Mouse (Mus musculus) central nervous system, embryonic 11.5 days (tissue): Measurements from ENCODE around the gene Hist1h3g. TPM values are rescaled to one million over a fixed set of nuclear protein-coding genes. Genes with fewer than 3 reads are reported as not detected.

Source experiments
- polyA plus RNA-seq: library from polyadenylated mRNA; depleted of rRNA; stranded (reverse); fragments of >200 nt; gene quantifications from 2 replicates; pipeline ENCODE4 v1.2.3, GENCODE M21; 2012; rRNA removed

The Hist1h3g gene
- polyA plus RNA-seq, 1 experiment: 38.6 TPM

Other genes with a start within 250 kb of the Hist1h3g start
- 21.3 and 30.9 TPM in 2 replicates for gene Zfp322a, start 166.2 kb upstream of the Hist1h3g start, polyA plus RNA-seq
- gene Abt1, start 111.6 kb upstream of the Hist1h3g start, polyA plus RNA-seq: 8.8 and 10.0 TPM in 2 replicates
- gene Btn1a1, start 69.5 kb upstream of the Hist1h3g start, polyA plus RNA-seq: 0.07 and 0.31 TPM in 2 replicates
- 0.34 and 0.82 TPM in 2 replicates for gene Btn2a2, start 46.6 kb upstream of the Hist1h3g start, polyA plus RNA-seq
- gene Hist1h4h, start 4.4 kb upstream of the Hist1h3g start, polyA plus RNA-seq: 21.7 and 31.0 TPM in 2 replicates
- 189 and 273 TPM in 2 replicates for gene Hist1h2af, start 1.5 kb upstream of the Hist1h3g start, polyA plus RNA-seq
- 3.2 and 6.3 TPM in 2 replicates for gene Hist1h2bh, start 8.0 kb downstream of the Hist1h3g start, polyA plus RNA-seq
- gene Hist1h3f, start 8.6 kb downstream of the Hist1h3g start, polyA plus RNA-seq: 5.1 and 6.2 TPM in 2 replicates
- 19.4 and 22.4 TPM in 2 replicates for gene Hist1h4f, start 16.2 kb downstream of the Hist1h3g start, polyA plus RNA-seq
- gene Hist1h1d, start 17.8 kb downstream of the Hist1h3g start, polyA plus RNA-seq: 0.65 and 1.3 TPM in 2 replicates
- 41.5 and 49.2 TPM in 2 replicates for gene Hist1h3e, start 26.9 kb downstream of the Hist1h3g start, polyA plus RNA-seq
- gene Hist1h2ae, start 35.8 kb downstream of the Hist1h3g start, polyA plus RNA-seq: 17.0 and 26.2 TPM in 2 replicates
- gene Hist1h2bg, start 36.0 kb downstream of the Hist1h3g start, polyA plus RNA-seq: 14.7 and 42.2 TPM in 2 replicates
- gene Hist1h2bf, start 38.8 kb downstream of the Hist1h3g start, polyA plus RNA-seq: 8.0 and 18.9 TPM in 2 replicates
- 2.4 and 8.0 TPM in 2 replicates for gene Hist1h2ad, start 39.0 kb downstream of the Hist1h3g start, polyA plus RNA-seq
- gene Hist1h3d, start 40.3 kb downstream of the Hist1h3g start, polyA plus RNA-seq: 21.2 and 34.9 TPM in 2 replicates
- gene Hist1h4d, start 46.2 kb downstream of the Hist1h3g start, polyA plus RNA-seq: 10.3 and 11.7 TPM in 2 replicates
- 1.9 and 4.2 TPM in 2 replicates for gene Hist1h2be, start 85.7 kb downstream of the Hist1h3g start, polyA plus RNA-seq
- gene Hist1h1e, start 87.1 kb downstream of the Hist1h3g start, polyA plus RNA-seq: 11.1 and 13.7 TPM in 2 replicates
- gene Hist1h2ac, start 148.5 kb downstream of the Hist1h3g start, polyA plus RNA-seq: 1.2 and 2.0 TPM in 2 replicates
- gene Hist1h2bc, start 148.8 kb downstream of the Hist1h3g start, polyA plus RNA-seq: 17.0 and 27.2 TPM in 2 replicates
- gene Hist1h1t, start 160.4 kb downstream of the Hist1h3g start, polyA plus RNA-seq: 0.11 and 0.17 TPM in 2 replicates
- 7.5 and 10.3 TPM in 2 replicates for gene Hist1h4c, start 163.0 kb downstream of the Hist1h3g start, polyA plus RNA-seq
- gene Hfe, start 175.4 kb downstream of the Hist1h3g start, polyA plus RNA-seq: 1.8 and 1.9 TPM in 2 replicates
- 13.2 and 15.1 TPM in 2 replicates for gene Hist1h1c, start 203.4 kb downstream of the Hist1h3g start, polyA plus RNA-seq
- gene Hist1h3c, start 210.2 kb downstream of the Hist1h3g start, polyA plus RNA-seq: 51.1 and 52.4 TPM in 2 replicates
- gene Hist1h2bb, start 211.3 kb downstream of the Hist1h3g start, polyA plus RNA-seq: 6.3 and 16.8 TPM in 2 replicates
- gene Hist1h2ab, start 215.7 kb downstream of the Hist1h3g start, polyA plus RNA-seq: 44.2 and 53.2 TPM in 2 replicates
- 52.8 and 64.6 TPM in 2 replicates for gene Hist1h3b, start 216.8 kb downstream of the Hist1h3g start, polyA plus RNA-seq
- gene Hist1h4b, start 221.6 kb downstream of the Hist1h3g start, polyA plus RNA-seq: 29.2 and 64.2 TPM in 2 replicates
- 7.3 and 15.7 TPM in 2 replicates for gene Hist1h4a, start 225.8 kb downstream of the Hist1h3g start, polyA plus RNA-seq
- 31.4 and 33.8 TPM in 2 replicates for gene Hist1h3a, start 227.0 kb downstream of the Hist1h3g start, polyA plus RNA-seq
- 9.1 and 22.2 TPM in 2 replicates for gene Hist1h1a, start 228.2 kb downstream of the Hist1h3g start, polyA plus RNA-seq
- not detected in 2 replicates for gene Trim38, start 234.5 kb downstream of the Hist1h3g start, polyA plus RNA-seq